Mouse (Mus musculus) heart, postnatal 0 days (tissue): ENCODE results near the gene Slc4a8.

Source experiments
- CTCF ChIP-seq: IDR thresholded peaks from 2 replicates; pipeline ENCODE4 v1.5.1; 2016; ENCODE audit warnings: antibody characterized with exemption, control low read depth, low read depth
- EP300 ChIP-seq: IDR thresholded peaks from 2 replicates; pipeline ENCODE4 v1.6.1; 2016; ENCODE audit warnings: antibody characterized with exemption, low read depth

- TF ChIP-seq CTCF, result no peak
- no peak for TF ChIP-seq EP300
Measured at GRCm38 (mm10) chr15:100847193-100847592, 85.6 kb downstream of the Slc4a8 start.
